Mouse (Mus musculus): ENCODE results near the gene Por.

DNA sequence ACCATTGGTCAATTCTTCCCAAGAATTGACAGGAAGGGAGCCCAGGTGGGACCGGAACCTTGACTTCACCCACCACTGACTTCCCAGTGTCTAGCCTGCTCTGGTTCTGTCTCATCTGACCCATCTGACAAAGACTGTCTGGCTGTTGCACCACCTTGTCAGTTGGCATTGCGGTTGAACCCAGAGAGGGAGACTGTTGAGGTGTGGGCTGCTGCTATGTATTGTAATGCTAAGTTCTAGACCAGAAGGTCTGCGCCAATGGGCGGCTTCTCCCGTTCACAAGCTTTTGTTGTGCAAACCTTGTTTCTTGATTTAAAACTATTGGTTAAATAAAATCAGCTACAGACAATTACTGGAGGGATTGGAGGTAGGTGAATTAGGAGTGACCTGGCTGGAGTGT lies 12.7 kb upstream of the Por start:
- TF ChIP-seq CTCF (IDR thresholded peaks at IDR 0.05; ENCODE audit: low read depth, low read length) (no peak), TAL1 (conservative IDR thresholded peaks at IDR 0.05; ENCODE audit: low read depth, low read length) (no peak), GATA1 (IDR thresholded peaks at IDR 0.05; ENCODE audit: borderline replicate concordance, low read length) (no peak)

All from G1E (cell line).